In genomic region chr11:11696814-11697213, GRCm38 (mm10) we compare ENCODE assay signal across 22 mouse cellular contexts.
"Had no signal": no experiment of that assay in that cellular context is flagged by ENCODE, and none has a peak within 500 bp of the region (broad histone marks: within the 10 kb centered on the region; RNA-seq: fewer than 3 reads in every experiment).

No protein-coding gene starts in this region.

- H3K4me2 ChIP-seq: heart, embryonic 11.5 days; heart, embryonic 13.5 days; heart, embryonic 15.5 days; hindbrain, embryonic 13.5 days; hindbrain, embryonic 15.5 days; kidney, embryonic 15.5 days; limb, embryonic 12.5 days had no signal

- H3K9me3 ChIP-seq: heart, embryonic 13.5 days; heart, embryonic 15.5 days; hindbrain, embryonic 13.5 days; hindbrain, embryonic 15.5 days; kidney, embryonic 15.5 days; limb, embryonic 10.5 days; limb, embryonic 12.5 days had no signal

- ATAC-seq: forebrain, postnatal 0 days; hindbrain, postnatal 0 days; intestine, embryonic 16.5 days had no signal

- H3K36me3 ChIP-seq: heart, embryonic 13.5 days; heart, embryonic 15.5 days; hindbrain, embryonic 13.5 days; hindbrain, embryonic 15.5 days; kidney, embryonic 15.5 days; limb, embryonic 10.5 days; limb, embryonic 12.5 days had no signal

- H3K27me3 ChIP-seq: hindbrain, embryonic 13.5 days; hindbrain, embryonic 15.5 days; kidney, embryonic 15.5 days had no signal

- H3K9ac ChIP-seq: forebrain, postnatal 0 days; heart, embryonic 13.5 days; heart, embryonic 15.5 days; hindbrain, embryonic 13.5 days; hindbrain, embryonic 15.5 days; kidney, embryonic 15.5 days; limb, embryonic 12.5 days had no signal

- DNase-seq: forebrain, postnatal 0 days; gastrocnemius, postnatal 14 days; gastrocnemius, postnatal 36 days; heart, adult 2 months; heart, postnatal 10 days; kidney, adult 11 months; kidney, adult 2 months; kidney, adult 9 months; kidney, postnatal 14 days; kidney, postnatal 36 days had no signal

- H3K27ac ChIP-seq: heart, adult 2 months; heart, embryonic 13.5 days; heart, embryonic 15.5 days; hindbrain, embryonic 13.5 days; hindbrain, embryonic 15.5 days; hindbrain, postnatal 0 days; kidney, embryonic 15.5 days; kidney, postnatal 0 days; left cerebral cortex, adult 2 months; limb, embryonic 10.5 days; limb, embryonic 12.5 days had no signal

- H3K4me3 ChIP-seq: heart, adult 2 months; heart, embryonic 13.5 days; heart, embryonic 15.5 days; hindbrain, embryonic 13.5 days; hindbrain, embryonic 15.5 days; kidney, embryonic 15.5 days; left cerebral cortex, adult 2 months; limb, embryonic 10.5 days; limb, embryonic 12.5 days had no signal

- H3K4me1 ChIP-seq: heart, embryonic 13.5 days; heart, embryonic 15.5 days; hindbrain, embryonic 15.5 days; kidney, embryonic 15.5 days; limb, embryonic 10.5 days; limb, embryonic 12.5 days had no signal
